Mouse (Mus musculus) regulatory T cell (primary cell): ENCODE results near the gene Tspan3.

Source experiments
- in situ Hi-C: fragments of 300-600 bp; cut with MboI, MseI; formaldehyde crosslinking; loops from one replicate; pipeline ENCODE4 v1.15.1; 2025; ENCODE audit warnings: high pct_unique_total_duplicates

The Tspan3 gene

GRCm38 (mm10) chr9:56158077-56158476, 7.2 kb downstream of the Tspan3 start:
- in situ Hi-C loops, result no loop called here

- in situ Hi-C loops, result no loop called here
Observed at GRCm38 (mm10) chr9:56154572-56154971, 10.7 kb downstream of the Tspan3 start.

- in situ Hi-C loops, result no loop called here
Observed at GRCm38 (mm10) chr9:56152482-56153007, 12.7 kb downstream of the Tspan3 start.

GRCm38 (mm10) chr9:56151745-56152481, 13.4 kb downstream of the Tspan3 start:
- in situ Hi-C loops, result no loop called here

- in situ Hi-C loops, result no loop called here
Observed at GRCm38 (mm10) chr9:56146326-56146923, 18.9 kb downstream of the Tspan3 start.

- in situ Hi-C loops, result no loop called here
Observed at GRCm38 (mm10) chr9:56144366-56145003, 20.8 kb downstream of the Tspan3 start.

GRCm38 (mm10) chr9:56141776-56142175, 23.5 kb downstream of the Tspan3 start:
- in situ Hi-C loops, result no loop called here

GRCm38 (mm10) chr9:56135590-56136197, 29.6 kb downstream of the Tspan3 start:
- in situ Hi-C loops, result no loop called here

- in situ Hi-C loops, result no loop called here
Observed at GRCm38 (mm10) chr9:56134614-56135013, 30.7 kb downstream of the Tspan3 start.

- in situ Hi-C loops, result no loop called here
Observed at GRCm38 (mm10) chr9:56133970-56134369, 31.3 kb downstream of the Tspan3 start.

- in situ Hi-C loops, result no loop called here
Observed at GRCm38 (mm10) chr9:56131813-56132525, 33.3 kb downstream of the Tspan3 start.

GRCm38 (mm10) chr9:56130536-56130935, 34.7 kb downstream of the Tspan3 start:
- in situ Hi-C loops, result no loop called here

- in situ Hi-C loops, result no loop called here
Observed at GRCm38 (mm10) chr9:56129951-56130350, 35.3 kb downstream of the Tspan3 start.

- in situ Hi-C loops, result no loop called here
Observed at GRCm38 (mm10) chr9:56128331-56128730, 36.9 kb downstream of the Tspan3 start.

- in situ Hi-C loops, result no loop called here
Observed at GRCm38 (mm10) chr9:56126453-56127173, 38.7 kb downstream of the Tspan3 start.

GRCm38 (mm10) chr9:56124561-56124960, 40.7 kb downstream of the Tspan3 start:
- in situ Hi-C loops, result no loop called here

- in situ Hi-C loops, result no loop called here
Observed at GRCm38 (mm10) chr9:56123613-56124012, 41.7 kb downstream of the Tspan3 start.

GRCm38 (mm10) chr9:56122973-56123372, 42.3 kb downstream of the Tspan3 start:
- in situ Hi-C loops, result no loop called here

- in situ Hi-C loops, result no loop called here
Observed at GRCm38 (mm10) chr9:56121097-56121496, 44.2 kb downstream of the Tspan3 start.

- in situ Hi-C loops, result no loop called here
Observed at GRCm38 (mm10) chr9:56119651-56120050, 45.6 kb downstream of the Tspan3 start.

- in situ Hi-C loops, result no loop called here
Observed at GRCm38 (mm10) chr9:56118582-56118981, 46.7 kb downstream of the Tspan3 start.
